Mouse (Mus musculus) Patski (cell line): ENCODE data around the gene Arhgef9. TPM values are rescaled to one million over a fixed set of nuclear protein-coding genes. Genes with fewer than 3 reads are reported as not detected.
A peak's percentile ranks its signal among the peaks of the same experiment; 100 is the strongest.

Source experiments
- ATAC-seq: fragments of 100-300 bp; one replicate; pipeline ENCODE4 v1.8.0; 2021
- CTCF ChIA-PET: fragments of 350-600 bp; sonication (Branson Sonifier 250); formaldehyde crosslinking; loops from one replicate; lab custom pipeline; 2022; ENCODE audit warnings: inconsistent platforms; lab: Charles Lee
- POLR2A ChIA-PET: fragments of 350-600 bp; sonication (Branson Sonifier 250); formaldehyde crosslinking; loops from one replicate; lab custom pipeline; 2022; ENCODE audit warnings: antibody characterized with exemption, inconsistent platforms; lab: Charles Lee
- DNase-seq: peaks from one replicate; pipeline ENCODE4 v3.0.0-alpha.2; 2011; ENCODE audit warnings: low read depth, low spot score
- H3K27me3 ChIP-seq: fragments of 371-371 bp; one replicate; pipeline ENCODE4 v1.5.1; 2021
- CTCF ChIP-seq: fragments of 100-300 bp; IDR thresholded peaks from one replicate; pipeline ENCODE4 v1.5.1; 2021
- in situ Hi-C: fragments of 300-500 bp; cut with MboI; formaldehyde crosslinking; loops from 3 replicates; pipeline ENCODE4 v1.11.1; 2018; ENCODE audit warnings: low pct_unique_long_range_greater_than_20kb, mixed read lengths
- polyA plus RNA-seq: library from polyadenylated mRNA; unstranded; gene quantifications from one replicate; pipeline ENCODE4 v1.2.3, GENCODE M21; 2021

The Arhgef9 gene
- polyA plus RNA-seq, 1 experiment from 2014 or later, result 4.7 TPM

GRCm38 (mm10) chrX:95133502-95133901 lies 63.2 kb downstream of the Arhgef9 start:
- DNase-seq (no peak), ATAC-seq (no peak)
- POLR2A ChIA-PET, result no interaction called here
- no peak for TF ChIP-seq CTCF
- CTCF ChIA-PET, result no interaction called here
- H3K27me3 ChIP-seq, result peaks cover 63% of the 10 kb centered on the region
- in situ Hi-C loops, result no loop called here

- no peak for DNase-seq
- H3K27me3 ChIP-seq, result peaks cover 63% of the 10 kb centered on the region
- no peak for ATAC-seq
- ChIA-PET POLR2A (no interaction called here), CTCF (no interaction called here)
- no peak for TF ChIP-seq CTCF
- in situ Hi-C loops, result no loop called here
These were observed 63.7 kb downstream of the Arhgef9 start for GRCm38 (mm10) chrX:95132996-95133395.

GRCm38 (mm10) chrX:95131783-95132182 lies 64.9 kb downstream of the Arhgef9 start:
- CTCF ChIA-PET, result no interaction called here
- in situ Hi-C loops, result no loop called here
- POLR2A ChIA-PET, result no interaction called here

GRCm38 (mm10) chrX:95123462-95123861 lies 73.2 kb downstream of the Arhgef9 start:
- TF ChIP-seq CTCF, result no peak
- ChIA-PET CTCF (no interaction called here), POLR2A (no interaction called here)
- DNase-seq (no peak), ATAC-seq (no peak)
- peaks cover 16% of the 10 kb centered on the region for H3K27me3 ChIP-seq
- in situ Hi-C loops, result no loop called here

More at GRCm38 (mm10) chrX:95131783-95132182, 64.9 kb downstream of the Arhgef9 start:
- DNase-seq (no peak), ATAC-seq (no peak)
- H3K27me3 ChIP-seq, result peaks cover 54% of the 10 kb centered on the region
- no peak for TF ChIP-seq CTCF

- CTCF ChIA-PET, result no interaction called here
- DNase-seq (no peak), ATAC-seq (no peak)
- H3K27me3 ChIP-seq, result peaks cover 38% of the 10 kb centered on the region
- no peak for TF ChIP-seq CTCF
- POLR2A ChIA-PET, result no interaction called here
- in situ Hi-C loops, result no loop called here
These were observed 92.3 kb downstream of the Arhgef9 start for GRCm38 (mm10) chrX:95104361-95104760.

GRCm38 (mm10) chrX:95087674-95088073 lies 109.0 kb downstream of the Arhgef9 start:
- TF ChIP-seq CTCF, result no peak
- no peak for DNase-seq
- in situ Hi-C loops, result no loop called here

GRCm38 (mm10) chrX:95077013-95077699 lies 119.5 kb downstream of the Arhgef9 start:
- in situ Hi-C loops, result no loop called here
- POLR2A ChIA-PET, result no interaction called here
- ATAC-seq (no peak), DNase-seq (no peak)
- CTCF ChIA-PET, result no interaction called here
- no peak for TF ChIP-seq CTCF
- H3K27me3 ChIP-seq, result peaks cover 53% of the 10 kb centered on the region

More at GRCm38 (mm10) chrX:95087674-95088073, 109.0 kb downstream of the Arhgef9 start:
- ATAC-seq, result no peak
- ChIA-PET POLR2A (no interaction called here), CTCF (interaction anchor here (1.0 kb wide), 1 partner anchor 32 kb away, joined by 3 read pairs; no protein-coding TSS in a partner anchor)
- H3K27me3 ChIP-seq, result peaks cover 24% of the 10 kb centered on the region

GRCm38 (mm10) chrX:95027907-95028306 lies 168.7 kb downstream of the Arhgef9 start:
- in situ Hi-C loops, result no loop called here
- H3K27me3 ChIP-seq, result peaks cover 46% of the 10 kb centered on the region
- POLR2A ChIA-PET, result no interaction called here
- ATAC-seq (no peak), DNase-seq (no peak)
- TF ChIP-seq CTCF, result no peak
- CTCF ChIA-PET, result no interaction called here

- TF ChIP-seq CTCF, result no peak
- in situ Hi-C loops, result no loop called here
- ATAC-seq (peak; percentile 95), DNase-seq (peak; percentile 37)
- peaks cover 49% of the 10 kb centered on the region for H3K27me3 ChIP-seq
- POLR2A ChIA-PET, result no interaction called here
- CTCF ChIA-PET, result interaction anchor here (0.5 to 1.1 kb wide), 2 partner anchors 21 to 293 kb away, joined by 3 read pairs; no protein-coding TSS in a partner anchor
These were observed 170.2 kb downstream of the Arhgef9 start, which contains the start of gene Spin4 for GRCm38 (mm10) chrX:95026361-95026892. Gene Spin4, minus strand, starts transcription at chrX:95026682.

GRCm38 (mm10) chrX:95025779-95026360 lies 170.8 kb downstream of the Arhgef9 start:
- no peak for TF ChIP-seq CTCF
- CTCF ChIA-PET, result interaction anchor here (0.5 kb wide), 1 partner anchor 292 kb away, joined by 3 read pairs; no protein-coding TSS in a partner anchor
- POLR2A ChIA-PET, result no interaction called here
- in situ Hi-C loops, result no loop called here
- peaks cover 46% of the 10 kb centered on the region for H3K27me3 ChIP-seq
- DNase-seq (no peak), ATAC-seq (peak; percentile 40)

GRCm38 (mm10) chrX:95012033-95012432 lies 184.6 kb downstream of the Arhgef9 start:
- peak; percentile 48 for TF ChIP-seq CTCF
- H3K27me3 ChIP-seq, result peaks cover 16% of the 10 kb centered on the region
- ATAC-seq, result no peak
- no peak for DNase-seq
- POLR2A ChIA-PET, result no interaction called here
- in situ Hi-C loops, result no loop called here
- CTCF ChIA-PET, result interaction anchor here (1.9 kb wide), 1 partner anchor 146 kb away, joined by 5 read pairs; no protein-coding TSS in a partner anchor

Other genes starting within 250 kb of the Arhgef9 start
- gene Spin4, start 170.2 kb downstream of the Arhgef9 start, polyA plus RNA-seq, result 0.96 TPM
- gene Amer1, start 248.0 kb upstream of the Arhgef9 start, polyA plus RNA-seq, result 7.1 TPM